Mouse (Mus musculus) CH12.LX (cell line): ENCODE data around the gene Abhd14b. TPM values are rescaled to one million over a fixed set of nuclear protein-coding genes. Genes with fewer than 3 reads are reported as not detected.

Source experiments
- DNase-seq: peaks from one replicate; pipeline ENCODE4 v3.0.0-alpha.2; 2013; ENCODE audit errors: extremely low read depth
- H3K27ac ChIP-seq: 2 replicates; pipeline ENCODE4 v1.5.1; 2012; ENCODE audit warnings: low read depth, mild to moderate bottlenecking, control low read depth, moderate library complexity; ENCODE audit not compliant: insufficient read depth
- H3K27me3 ChIP-seq: replicated peaks from 2 replicates; pipeline ENCODE3; 2012; ENCODE audit warnings: inconsistent platforms
- H3K36me3 ChIP-seq, 2 experiments: replicated peaks in 1 of 2; 2 replicates each; pipeline versions ENCODE3 to v1.6.1; 2012; ENCODE audit warnings: inconsistent platforms in 1 of 2, low read length in 1 of 2, mild to moderate bottlenecking in 1 of 2, mixed read lengths in 1 of 2, moderate library complexity in 1 of 2; ENCODE audit not compliant: control insufficient read depth in 1 of 2, insufficient read depth in 1 of 2
- H3K4me1 ChIP-seq, 2 experiments: 2 replicates each; pipeline ENCODE4 v1.6.1; 2012; ENCODE audit warnings: inconsistent platforms in 1 of 2, moderate library complexity in 1 of 2; ENCODE audit not compliant: insufficient read depth in 2 of 2, control insufficient read depth in 1 of 2
- H3K4me2 ChIP-seq: 2 replicates; pipeline ENCODE4 v1.6.1; 2012; ENCODE audit warnings: low read depth, mild to moderate bottlenecking, control low read depth; ENCODE audit not compliant: poor library complexity, insufficient read depth, severe bottlenecking
- H3K4me3 ChIP-seq, 3 experiments: fragments of 150-350 bp in 1 of 3; sonication (generic) in 1 of 3; replicated peaks in 1 of 3; 2 replicates each; pipeline versions ENCODE3 to v1.5.1; 2011 to 2012; ENCODE audit warnings: low read depth in 2 of 3, low read length in 2 of 3, mild to moderate bottlenecking in 2 of 3, moderate library complexity in 2 of 3, control low read depth in 1 of 3, improper control_type of control experiment in 1 of 3, inconsistent platforms in 1 of 3, mixed read lengths in 1 of 3; ENCODE audit not compliant: poor library complexity in 1 of 3
- H3K79me2 ChIP-seq: replicated peaks from 2 replicates; pipeline ENCODE4 v1.6.1; 2012; ENCODE audit warnings: mild to moderate bottlenecking, moderate library complexity; ENCODE audit not compliant: control insufficient read depth, poor library complexity, insufficient read depth, severe bottlenecking; ENCODE audit errors: extremely low read depth
- H3K9ac ChIP-seq: 2 replicates; pipeline ENCODE4 v1.6.1; 2012; ENCODE audit warnings: low read depth, mild to moderate bottlenecking, control low read depth, moderate library complexity; ENCODE audit not compliant: insufficient read depth
- H3K9me3 ChIP-seq: replicated peaks from 2 replicates; pipeline ENCODE3; 2012; ENCODE audit warnings: low read length, inconsistent platforms, mixed read lengths
- E2F4 ChIP-seq: IDR thresholded peaks from 2 replicates; pipeline ENCODE4 v1.6.1; 2011; ENCODE audit warnings: low read depth, low read length, improper control_type of control experiment; ENCODE audit not compliant: insufficient replicate concordance
- EP300 ChIP-seq: IDR thresholded peaks from 2 replicates; pipeline ENCODE4 v1.6.1; 2011; ENCODE audit warnings: low read length, improper control_type of control experiment
- GABPA ChIP-seq: IDR thresholded peaks from 2 replicates; pipeline ENCODE4 v1.6.1; 2012; ENCODE audit warnings: low read depth, low read length, improper control_type of control experiment, inconsistent platforms; ENCODE audit not compliant: insufficient replicate concordance
- HCFC1 ChIP-seq: IDR thresholded peaks from 2 replicates; pipeline ENCODE4 v1.6.1; 2012; ENCODE audit warnings: low read depth, mild to moderate bottlenecking, inconsistent platforms, low read length, improper control_type of control experiment
- IRF4 ChIP-seq: IDR thresholded peaks from 2 replicates; pipeline ENCODE4 v1.6.1; 2014; ENCODE audit warnings: low read depth, mild to moderate bottlenecking, inconsistent platforms, low read length, improper control_type of control experiment
- JUN ChIP-seq: IDR thresholded peaks from 2 replicates; pipeline ENCODE4 v1.6.1; 2011; ENCODE audit warnings: low read depth, mild to moderate bottlenecking, low read length, improper control_type of control experiment, moderate library complexity; ENCODE audit not compliant: insufficient read depth
- JUND ChIP-seq: conservative IDR thresholded peaks from 2 replicates; pipeline ENCODE4 v1.6.1; 2011; ENCODE audit warnings: low read depth, low read length, improper control_type of control experiment
- KAT2A ChIP-seq: IDR thresholded peaks from 2 replicates; pipeline ENCODE4 v1.6.1; 2012; ENCODE audit warnings: low read length, improper control_type of control experiment, inconsistent platforms; ENCODE audit not compliant: insufficient replicate concordance
- MAFK ChIP-seq: IDR thresholded peaks from 2 replicates; pipeline ENCODE4 v1.6.1; 2011; ENCODE audit warnings: low read length, improper control_type of control experiment; ENCODE audit not compliant: insufficient replicate concordance
- MAX ChIP-seq: IDR thresholded peaks from 2 replicates; pipeline ENCODE4 v1.6.1; 2011; ENCODE audit warnings: low read length, improper control_type of control experiment
- MAZ ChIP-seq: IDR thresholded peaks from 2 replicates; pipeline ENCODE4 v1.6.1; 2012; ENCODE audit warnings: low read depth, mild to moderate bottlenecking, inconsistent platforms, low read length, improper control_type of control experiment, moderate library complexity
- MXI1 ChIP-seq: IDR thresholded peaks from 2 replicates; pipeline ENCODE4 v1.6.1; 2011; ENCODE audit warnings: mild to moderate bottlenecking, low read depth, low read length, improper control_type of control experiment
- MYC ChIP-seq: IDR thresholded peaks from 2 replicates; pipeline ENCODE4 v1.6.1; 2011; ENCODE audit warnings: low read depth, mild to moderate bottlenecking, improper control_type of control experiment, low read length
- PAX5 ChIP-seq: IDR thresholded peaks from 2 replicates; pipeline ENCODE4 v1.6.1; 2012; ENCODE audit warnings: low read length, inconsistent platforms, mixed read lengths
- RAD21 ChIP-seq: IDR thresholded peaks from 2 replicates; pipeline ENCODE4 v1.6.1; 2011; ENCODE audit warnings: low read depth, mild to moderate bottlenecking, low read length, improper control_type of control experiment, moderate library complexity
- TBP ChIP-seq: conservative IDR thresholded peaks from 2 replicates; pipeline ENCODE4 v1.6.1; 2011; ENCODE audit warnings: low read depth, low read length, improper control_type of control experiment
- ZC3H11A ChIP-seq: IDR thresholded peaks from 2 replicates; pipeline ENCODE4 v1.6.1; 2012; ENCODE audit warnings: low read depth, mild to moderate bottlenecking, inconsistent platforms, low read length, improper control_type of control experiment
- ZMIZ1 ChIP-seq: IDR thresholded peaks from 2 replicates; pipeline ENCODE4 v1.6.1; 2012; ENCODE audit warnings: low read depth, mild to moderate bottlenecking, inconsistent platforms, low read length, improper control_type of control experiment
- dilution Hi-C: fragments of 300-500 bp; cut with MboI; formaldehyde crosslinking; loops from 2 replicates; pipeline ENCODE4 v1.14.3; 2020; ENCODE audit warnings: low sequenced_read_pairs; ENCODE audit not compliant: extremely low pct_unique_long_range_greater_than_20kb, extremely low pct_ligation_motif_present
- in situ Hi-C: fragments of 300-500 bp; cut with MboI; formaldehyde crosslinking; loops from 3 replicates; pipeline ENCODE4 v1.14.3; 2019; ENCODE audit warnings: low sequenced_read_pairs, low pct_ligation_motif_present, low pct_unique_long_range_greater_than_20kb, mixed read lengths
- polyA plus RNA-seq: library from polyadenylated mRNA; unstranded; fragments of >175 nt; gene quantifications from 2 replicates; pipeline ENCODE4 v1.2.1, GENCODE M21; 2012; ENCODE audit warnings: low read depth; ENCODE audit not compliant: insufficient read length
- total RNA-seq, 2 experiments: library from RNA; depleted of rRNA; stranded (reverse); fragments of 300-350 nt in 1 of 2; fragments of >200 nt in 1 of 2; gene quantifications; 2 replicates each; pipeline ENCODE4 v1.2.3; 2012 to 2014

Gene Abhd14b
- total and polyA plus RNA-seq, 3 experiments = 2.9 to 5.4 (median 5.3) TPM

- Histone ChIP-seq H3K36me3 (peaks cover 30 to 52% of the 10 kb centered on the region in 2 experiments), H3K4me3 (peak overlapping the region; percentile 77 to 92 (median 91)), H3K9ac (peak overlapping the region; percentile 74), H3K9me3 (no peaks in the 10 kb centered on the region), H3K4me2 (peak overlapping the region; percentile 65), H3K79me2 (peaks cover 26% of the 10 kb centered on the region)
- DNase-seq = no peak
- dilution Hi-C loops = no loop called here
- TF ChIP-seq MYC = no peak
- no peak for TF ChIP-seq KAT2A
- no peak for TF ChIP-seq RAD21
- no peak for TF ChIP-seq EP300
- TF ChIP-seq HCFC1 = no peak
- no peak for TF ChIP-seq ZC3H11A
- TF ChIP-seq IRF4 = no peak
- TF ChIP-seq TBP = no peak
- no peak for TF ChIP-seq PAX5
- no peak for TF ChIP-seq ZMIZ1
- TF ChIP-seq JUND = no peak
- TF ChIP-seq MXI1 = no peak
- no peak for TF ChIP-seq GABPA
- no peak for TF ChIP-seq MAX
- no peak for TF ChIP-seq JUN
- TF ChIP-seq, all 38 proteins: peak for 0
- peaks cover 6 to 62% of the 10 kb centered on the region in 2 experiments for H3K4me1 ChIP-seq
- in situ Hi-C loops = loop anchor here (5.0 kb wide), 1 partner anchor 40 kb away; the partner anchor contains the start of gene Acy1
- no peak overlapping the region for H3K27ac ChIP-seq
- H3K27me3 ChIP-seq = no peaks in the 10 kb centered on the region
Observed at GRCm38 (mm10) chr9:106477649-106478048, 30.4 kb downstream of the Abhd14b start.

GRCm38 (mm10) chr9:106478101-106478500 lies 30.8 kb downstream of the Abhd14b start:
- Histone ChIP-seq H3K36me3 (peaks cover 34 to 52% of the 10 kb centered on the region in 2 experiments), H3K4me1 (peaks cover 6 to 57% of the 10 kb centered on the region in 2 experiments), H3K9ac (peak overlapping the region; percentile 74; the same call in 1 of the 2 replicates), H3K79me2 (peaks cover 26% of the 10 kb centered on the region), H3K27me3 (no peaks in the 10 kb centered on the region), H3K4me3 (peak overlapping the region; percentile 77 to 92 (median 91)), H3K27ac (no peak overlapping the region), H3K9me3 (no peaks in the 10 kb centered on the region), H3K4me2 (peak overlapping the region; percentile 65)
- TF ChIP-seq MAFK = no peak
- TF ChIP-seq EP300 = no peak
- no peak for TF ChIP-seq HCFC1
- TF ChIP-seq ZC3H11A = no peak
- no peak for TF ChIP-seq E2F4
- TF ChIP-seq PAX5 = no peak
- TF ChIP-seq MAZ = no peak
- DNase-seq = no peak
- dilution Hi-C loops (no loop called here), in situ Hi-C loops (loop anchor here (5.0 kb wide), 1 partner anchor 41 kb away; the partner anchor contains the start of gene Acy1)
